Mouse (Mus musculus) liver, embryonic 12.5 days (tissue): Measurements from ENCODE around the gene Top3b. TPM values are rescaled to one million over a fixed set of nuclear protein-coding genes. Genes with fewer than 3 reads are reported as not detected.
A peak's percentile ranks its signal among the peaks of the same experiment; 100 is the strongest.
"Not testable (repeated sequence)": the region's sequence is repeated elsewhere in the genome, so short reads cannot be mapped to it uniquely, and the experiment has no call there.

Experiments used
- ATAC-seq: fragments of 200-750 bp; cut with Nextera tagmentation; 2 replicates; pipeline ENCODE4 v1.8.0; 2017; ENCODE audit warnings: moderate number of reproducible peaks, mild to moderate bottlenecking, moderate library complexity
- H3K27ac ChIP-seq: fragments of 300-500 bp; sonication (generic); 2 replicates; pipeline ENCODE4 v1.5.1; 2016; ENCODE audit warnings: mild to moderate bottlenecking
- H3K27me3 ChIP-seq: fragments of 300-500 bp; sonication (generic); replicated peaks from 2 replicates; pipeline ENCODE4 v1.6.1; 2016; ENCODE audit warnings: mild to moderate bottlenecking, moderate library complexity
- H3K36me3 ChIP-seq: fragments of 300-500 bp; sonication (generic); 2 replicates; pipeline ENCODE4 v1.6.1; 2016; ENCODE audit warnings: mild to moderate bottlenecking, moderate library complexity
- H3K4me1 ChIP-seq: fragments of 300-500 bp; sonication (generic); 2 replicates; pipeline ENCODE4 v1.6.1; 2016
- H3K4me2 ChIP-seq: fragments of 300-500 bp; sonication (generic); 2 replicates; pipeline ENCODE4 v1.6.1; 2016; ENCODE audit warnings: mild to moderate bottlenecking, moderate library complexity
- H3K4me3 ChIP-seq: fragments of 300-500 bp; sonication (generic); 2 replicates; pipeline ENCODE4 v1.5.1; 2016; ENCODE audit warnings: mild to moderate bottlenecking, moderate library complexity
- H3K9ac ChIP-seq: fragments of 300-500 bp; sonication (generic); 2 replicates; pipeline ENCODE4 v1.6.1; 2016; ENCODE audit warnings: mild to moderate bottlenecking, moderate library complexity
- H3K9me3 ChIP-seq: fragments of 300-500 bp; sonication (generic); replicated peaks from 2 replicates; pipeline ENCODE4 v1.6.1; 2016; ENCODE audit warnings: mild to moderate bottlenecking, moderate library complexity
- WGBS: fragments of 180-500 bp; shearing (Covaris S2); methylation state at CpG from one replicate; pipeline ENCODE4 v1.1.7; 2016; ENCODE audit not compliant: insufficient replicate concordance; 5-methylcytosine and 5-hydroxymethylcytosine counted together
- polyA plus RNA-seq: library from polyadenylated mRNA; unstranded; fragments of >200 nt; fragmentation: Nextera tagmentation; extraction: Ambion mirVana; gene quantifications from 2 replicates; pipeline ENCODE4 v1.2.1, GENCODE M21; 2016

Top3b gene
- 40.8 and 42.2 TPM in 2 replicates for polyA plus RNA-seq

DNA sequence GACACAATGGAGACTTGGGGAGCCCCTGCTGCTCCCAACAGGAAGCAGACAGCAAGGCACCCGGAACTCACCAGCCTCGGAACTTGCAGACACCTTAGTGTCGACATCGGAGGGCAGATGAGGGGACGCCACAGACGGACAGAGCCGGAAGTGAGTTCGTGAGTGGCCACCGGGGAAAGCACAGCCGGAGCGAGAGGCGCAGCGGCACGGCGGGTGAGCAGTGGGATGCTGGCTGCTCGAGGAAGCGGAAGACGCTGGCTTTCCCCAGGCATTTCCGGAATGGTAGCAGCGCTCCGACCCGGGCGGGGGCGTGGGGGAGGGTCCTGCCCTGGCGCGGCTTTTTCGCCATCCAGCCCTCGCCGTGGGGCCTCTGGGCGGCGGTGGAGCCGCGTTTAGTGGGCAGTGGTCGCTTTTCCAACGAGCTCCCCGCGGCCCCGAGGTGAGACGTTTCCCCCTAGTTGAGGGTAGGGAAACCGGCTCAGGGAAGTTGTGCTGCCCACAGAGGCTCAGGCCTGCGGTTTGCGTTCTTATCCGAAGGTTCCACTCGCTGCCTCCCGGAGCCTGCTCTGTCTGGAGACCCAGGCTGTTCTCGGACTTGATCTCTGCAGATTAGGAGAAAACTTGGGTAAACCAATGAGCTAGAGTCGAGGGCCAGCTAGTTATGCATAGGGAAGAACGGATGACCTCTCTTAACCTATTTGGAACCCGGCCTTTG, at the start of gene Top3b, which contains the start of gene Vpreb1:
Top3b (plus strand) TSS at position 120 of the 715 bp plus-strand sequence.
Vpreb1 (minus strand) TSS at position 227 of the 715 bp plus-strand sequence.
- peak within 1 kb of the TSS; percentile 79 for H3K4me2 ChIP-seq
- under 1% methylated on average over 49 of the region's 49 CpGs for WGBS
- ATAC-seq = peak; percentile 93

DNA sequence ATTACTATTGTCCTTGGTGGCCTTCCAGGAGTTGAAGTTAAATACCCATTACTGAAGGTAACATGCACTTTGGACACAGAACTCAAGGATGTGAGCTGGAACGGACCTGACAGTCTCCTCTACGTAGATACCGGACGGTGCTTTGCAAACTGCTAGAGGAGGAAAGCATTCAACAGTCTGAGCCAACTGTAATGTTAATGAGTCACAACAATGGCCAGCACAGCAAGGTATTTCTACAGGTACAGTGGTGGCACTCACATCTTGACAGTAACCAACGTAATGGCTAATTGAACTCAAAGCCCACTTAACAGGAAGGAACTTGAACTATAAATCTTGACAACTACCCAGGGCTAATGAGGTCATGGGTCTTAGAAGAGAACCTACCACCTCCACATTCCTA, 45.1 kb upstream of the Top3b start:
- no peaks in the 10 kb centered on the region for H3K36me3 ChIP-seq
- ATAC-seq = no peak
- H3K9ac ChIP-seq = no peak overlapping the region
- H3K4me3 ChIP-seq = no peak overlapping the region
- H3K9me3 ChIP-seq = no peaks in the 10 kb centered on the region
- no peak overlapping the region for H3K4me2 ChIP-seq
- WGBS = 47% methylated on average over 5 of the region's 5 CpGs
- H3K27me3 ChIP-seq = no peaks in the 10 kb centered on the region
- H3K27ac ChIP-seq = no peak overlapping the region
- peaks cover 11% of the 10 kb centered on the region for H3K4me1 ChIP-seq

More for the DNA sequence above, at the start of gene Top3b, which contains the start of gene Vpreb1:
- Histone ChIP-seq H3K27me3 (no peaks in the 10 kb centered on the region), H3K36me3 (peaks cover 14% of the 10 kb centered on the region), H3K4me3 (peak within 1 kb of the TSS; percentile 93), H3K27ac (peak within 1 kb of the TSS; percentile 92), H3K9ac (peak within 1 kb of the TSS; percentile 91), H3K9me3 (no peaks in the 10 kb centered on the region), H3K4me1 (peaks cover 28% of the 10 kb centered on the region)

DNA sequence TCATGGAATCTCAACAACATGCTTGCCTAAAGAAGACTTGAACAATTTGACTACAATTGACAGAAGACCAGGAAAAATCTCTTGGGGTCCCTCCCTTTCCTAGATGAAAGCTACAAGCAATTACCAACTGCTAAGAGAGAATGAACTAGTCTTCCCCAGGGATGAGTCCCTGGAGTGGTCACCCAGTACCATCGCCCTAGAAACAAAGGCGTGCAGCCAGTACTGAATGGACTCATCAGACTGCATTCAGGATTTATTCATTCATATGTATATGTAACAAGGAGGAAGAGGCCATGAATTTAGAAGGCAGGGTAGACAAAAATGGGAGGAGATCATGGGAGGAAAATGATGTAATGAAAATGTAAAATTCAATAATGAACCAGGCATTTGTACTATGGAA, 44.3 kb upstream of the Top3b start:
- no peaks in the 10 kb centered on the region for H3K36me3 ChIP-seq
- peaks cover 11% of the 10 kb centered on the region for H3K4me1 ChIP-seq
- no peak overlapping the region for H3K27ac ChIP-seq
- no peak overlapping the region for H3K9ac ChIP-seq
- no peak for ATAC-seq
- H3K4me2 ChIP-seq = no peak overlapping the region
- no peak overlapping the region for H3K4me3 ChIP-seq
- no peaks in the 10 kb centered on the region for H3K9me3 ChIP-seq
- WGBS = 89% methylated on average over 2 of the region's 2 CpGs
- H3K27me3 ChIP-seq = no peaks in the 10 kb centered on the region

DNA sequence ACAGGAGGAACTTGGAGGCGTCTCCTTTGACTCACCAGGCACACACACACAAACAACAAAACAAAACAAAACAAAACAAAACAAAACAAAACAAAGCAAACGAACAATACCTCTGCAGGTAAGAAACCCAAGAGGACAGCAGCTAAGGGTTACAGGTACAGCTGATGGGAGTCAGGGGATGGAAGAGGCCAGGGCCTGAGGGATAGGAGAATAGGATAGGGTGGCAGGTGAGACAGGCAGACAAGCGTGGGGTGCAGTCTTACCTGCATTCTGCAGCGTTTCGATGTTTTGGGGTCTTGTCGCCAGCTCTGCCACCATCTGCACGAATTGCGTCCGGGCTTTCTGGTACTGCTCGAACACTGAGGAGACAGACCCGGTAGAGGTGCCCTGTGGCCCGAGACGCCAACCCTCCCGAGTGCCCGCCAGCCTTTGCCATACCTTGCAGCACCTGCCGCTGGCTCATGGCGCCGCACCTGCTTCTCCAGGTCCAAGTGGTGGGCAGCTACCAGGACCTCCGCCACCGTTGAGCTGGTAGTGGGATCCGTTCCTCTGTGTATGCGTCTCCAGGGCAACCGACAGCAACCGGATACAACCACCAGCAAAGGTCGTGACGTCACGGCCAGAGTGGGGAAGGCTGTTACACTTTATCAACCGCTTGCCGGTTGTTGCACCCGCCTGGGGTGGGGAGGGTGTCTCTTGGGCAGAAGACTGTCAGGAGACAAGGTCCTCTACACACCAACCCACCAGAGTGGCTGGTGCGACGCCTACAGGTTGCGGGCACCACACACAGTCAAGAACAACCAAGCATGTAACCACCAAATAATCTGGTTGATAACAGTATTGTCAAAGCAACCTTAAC, 41.5 kb upstream of the Top3b start, which contains the start of gene Spag6l:
Spag6l (minus strand) TSS at position 700 of the 859 bp plus-strand sequence.
- 8% methylated on average over 33 of the region's 33 CpGs for WGBS
- peak within 1 kb of the TSS; percentile 84 for H3K4me2 ChIP-seq
- no peaks in the 10 kb centered on the region for H3K27me3 ChIP-seq
- no peaks in the 10 kb centered on the region for H3K9me3 ChIP-seq
- no peaks in the 10 kb centered on the region for H3K36me3 ChIP-seq
- peak within 1 kb of the TSS; percentile 55 for H3K4me3 ChIP-seq
- peak; percentile 83 for ATAC-seq
- no peak within 1 kb of the TSS for H3K27ac ChIP-seq
- peaks cover 11% of the 10 kb centered on the region for H3K4me1 ChIP-seq
- H3K9ac ChIP-seq = peak within 1 kb of the TSS; percentile 49

DNA sequence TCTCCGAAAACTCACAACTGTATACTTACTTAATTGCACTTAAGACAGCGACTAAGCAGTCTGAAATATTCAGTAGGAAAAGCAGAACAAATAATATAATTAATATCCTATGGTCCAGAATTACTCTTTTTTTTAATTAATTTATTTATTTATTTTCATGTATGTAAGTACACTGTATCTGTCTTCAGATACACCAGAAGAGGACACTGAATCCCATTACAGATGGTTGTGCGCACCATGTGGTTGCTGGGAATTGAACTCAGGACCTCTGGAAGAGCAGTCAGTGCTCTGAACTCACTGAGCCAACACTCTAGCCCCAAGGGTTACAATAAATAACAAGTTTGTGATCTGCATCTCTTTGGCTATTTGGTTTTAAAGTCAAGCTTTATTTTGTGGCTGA, 40.9 kb upstream of the Top3b start:
- peaks cover 11% of the 10 kb centered on the region for H3K4me1 ChIP-seq
- H3K36me3 ChIP-seq = no peaks in the 10 kb centered on the region
- peak overlapping the region; percentile 84 for H3K4me2 ChIP-seq
- H3K9ac ChIP-seq = no peak overlapping the region
- H3K27me3 ChIP-seq = no peaks in the 10 kb centered on the region
- 75% methylated on average over 3 of the region's 3 CpGs for WGBS
- no peak overlapping the region for H3K4me3 ChIP-seq
- ATAC-seq = no peak
- no peaks in the 10 kb centered on the region for H3K9me3 ChIP-seq
- no peak overlapping the region for H3K27ac ChIP-seq

DNA sequence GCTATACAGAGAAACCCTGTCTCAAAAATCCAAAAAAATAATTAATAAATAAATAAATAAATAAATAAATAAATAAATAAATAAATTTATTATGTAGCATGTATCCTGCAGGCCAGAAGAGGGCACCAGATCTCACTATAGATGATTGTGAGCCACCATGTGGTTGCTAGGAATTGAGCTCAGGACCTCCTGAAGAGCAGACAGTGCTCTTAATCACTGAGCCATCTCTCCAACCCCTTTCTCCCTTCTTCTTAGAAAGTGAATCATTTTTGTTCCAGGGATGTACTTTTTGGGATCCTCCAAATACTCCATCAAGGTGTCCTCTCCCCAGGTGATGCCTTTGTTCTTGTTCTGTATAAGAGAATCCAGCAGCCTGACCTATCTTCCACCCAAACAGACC, 21.3 kb upstream of the Top3b start:
- H3K27me3 ChIP-seq = no peaks in the 10 kb centered on the region
- H3K4me2 ChIP-seq = no peak overlapping the region
- H3K36me3 ChIP-seq = no peaks in the 10 kb centered on the region
- H3K9ac ChIP-seq = no peak overlapping the region
- ATAC-seq = no peak
- H3K4me3 ChIP-seq = no peak overlapping the region
- peaks cover 8% of the 10 kb centered on the region for H3K4me1 ChIP-seq
- no peaks in the 10 kb centered on the region for H3K9me3 ChIP-seq
- H3K27ac ChIP-seq = no peak overlapping the region

DNA sequence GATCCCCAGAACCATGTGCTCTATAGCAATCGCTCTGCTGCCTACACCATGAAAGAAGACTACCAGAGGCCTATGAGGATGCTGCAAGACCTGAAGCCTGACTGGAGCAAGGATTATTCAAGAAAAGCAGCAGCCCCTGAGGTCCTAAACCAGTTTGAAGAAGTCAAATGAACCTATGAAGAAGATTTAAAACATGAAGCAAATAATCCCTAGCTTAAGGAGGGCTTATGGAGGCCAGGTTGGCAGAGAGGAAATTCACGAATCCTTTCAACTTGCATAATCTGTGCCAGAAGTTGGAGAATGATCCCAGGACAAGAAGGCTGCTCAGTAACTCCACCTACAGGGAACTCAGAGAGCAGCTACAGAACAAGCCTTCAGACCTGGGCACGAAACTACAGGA, 18.1 kb upstream of the Top3b start:
- ATAC-seq = no peak
- no peaks in the 10 kb centered on the region for H3K36me3 ChIP-seq
- no peak overlapping the region for H3K4me2 ChIP-seq
- 71% methylated on average over 3 of the region's 3 CpGs for WGBS
- H3K27me3 ChIP-seq = no peaks in the 10 kb centered on the region
- no peak overlapping the region for H3K9ac ChIP-seq
- no peaks in the 10 kb centered on the region for H3K4me1 ChIP-seq
- no peaks in the 10 kb centered on the region for H3K9me3 ChIP-seq
- no peak overlapping the region for H3K27ac ChIP-seq
- H3K4me3 ChIP-seq = no peak overlapping the region

DNA sequence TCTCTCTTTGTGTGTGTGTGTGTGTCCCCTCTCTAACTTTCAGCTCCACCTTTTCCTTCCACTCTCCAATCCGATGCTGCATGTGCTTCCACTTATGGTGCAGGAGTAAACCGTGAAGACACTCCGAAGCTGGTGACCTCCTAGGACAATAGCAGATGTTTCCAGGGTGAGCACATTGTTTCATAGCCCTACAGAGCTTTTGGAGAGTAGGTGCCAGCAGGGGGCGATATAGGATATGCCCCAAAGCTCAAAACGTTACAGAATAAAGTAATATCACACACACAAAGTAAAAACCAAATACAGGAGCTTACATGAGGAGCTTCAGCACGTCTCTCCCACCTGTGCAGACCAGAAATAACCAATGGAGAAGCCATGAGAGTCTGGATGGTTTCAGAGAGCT, 15.7 kb upstream of the Top3b start:
- Histone ChIP-seq H3K9me3 (no peaks in the 10 kb centered on the region), H3K36me3 (no peaks in the 10 kb centered on the region), H3K4me2 (no peak overlapping the region), H3K27ac (no peak overlapping the region), H3K4me3 (no peak overlapping the region), H3K27me3 (no peaks in the 10 kb centered on the region), H3K9ac (no peak overlapping the region), H3K4me1 (no peaks in the 10 kb centered on the region)
- 12% methylated on average over 6 of the region's 6 CpGs for WGBS
- no peak for ATAC-seq

DNA sequence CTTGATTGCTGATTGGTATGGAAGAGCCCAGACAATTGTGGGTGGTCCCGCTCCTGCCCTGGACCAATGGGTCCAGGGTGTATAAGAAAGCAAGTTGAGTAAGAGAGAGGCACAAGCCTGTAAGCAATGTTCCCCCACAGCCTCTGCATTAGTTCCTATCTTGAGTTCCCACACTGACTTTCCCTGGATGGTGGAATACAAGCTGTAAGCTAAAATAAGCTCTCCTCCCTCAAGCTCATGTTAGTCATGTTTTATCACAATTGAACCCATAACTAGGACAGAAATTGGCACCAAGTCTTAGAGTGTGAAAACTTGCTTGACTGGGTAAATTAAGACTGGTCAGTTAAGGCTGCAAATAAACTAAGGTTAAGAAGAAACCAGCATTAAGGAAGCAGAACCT, 15.0 kb upstream of the Top3b start:
- WGBS = 73% methylated on average over 1 of the region's 1 CpGs
- H3K27me3 ChIP-seq = no peaks in the 10 kb centered on the region
- H3K9me3 ChIP-seq = no peaks in the 10 kb centered on the region
- no peaks in the 10 kb centered on the region for H3K4me1 ChIP-seq
- H3K36me3 ChIP-seq = no peaks in the 10 kb centered on the region
- no peak overlapping the region for H3K4me2 ChIP-seq
- H3K9ac ChIP-seq = no peak overlapping the region
- H3K4me3 ChIP-seq = no peak overlapping the region
- no peak for ATAC-seq
- no peak overlapping the region for H3K27ac ChIP-seq

DNA sequence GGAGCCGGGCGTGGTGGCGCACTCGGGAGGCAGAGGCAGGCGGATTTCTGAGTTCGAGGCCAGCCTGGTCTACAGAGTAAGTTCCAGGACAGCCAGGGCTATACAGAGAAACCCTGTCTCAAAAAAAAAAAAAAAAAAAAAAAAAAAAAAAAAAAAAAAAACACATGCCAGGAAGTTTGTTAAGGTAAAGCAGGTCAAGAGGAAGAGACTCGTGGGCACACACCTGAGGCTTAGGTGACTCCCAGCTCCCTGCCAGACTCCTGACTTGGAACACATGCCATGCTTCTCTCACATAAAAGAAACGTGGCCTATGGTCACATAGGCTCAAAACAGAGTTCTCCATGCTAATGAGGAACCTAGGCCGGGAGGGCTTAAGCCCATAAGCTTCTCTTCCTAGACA, 14.5 kb upstream of the Top3b start:
- not testable (repeated sequence) for H3K27ac ChIP-seq, H3K36me3 ChIP-seq, H3K27me3 ChIP-seq, H3K4me2 ChIP-seq, ATAC-seq, H3K4me3 ChIP-seq, H3K4me1 ChIP-seq, H3K9me3 ChIP-seq, H3K9ac ChIP-seq
- 67% methylated on average over 9 of the region's 9 CpGs for WGBS

DNA sequence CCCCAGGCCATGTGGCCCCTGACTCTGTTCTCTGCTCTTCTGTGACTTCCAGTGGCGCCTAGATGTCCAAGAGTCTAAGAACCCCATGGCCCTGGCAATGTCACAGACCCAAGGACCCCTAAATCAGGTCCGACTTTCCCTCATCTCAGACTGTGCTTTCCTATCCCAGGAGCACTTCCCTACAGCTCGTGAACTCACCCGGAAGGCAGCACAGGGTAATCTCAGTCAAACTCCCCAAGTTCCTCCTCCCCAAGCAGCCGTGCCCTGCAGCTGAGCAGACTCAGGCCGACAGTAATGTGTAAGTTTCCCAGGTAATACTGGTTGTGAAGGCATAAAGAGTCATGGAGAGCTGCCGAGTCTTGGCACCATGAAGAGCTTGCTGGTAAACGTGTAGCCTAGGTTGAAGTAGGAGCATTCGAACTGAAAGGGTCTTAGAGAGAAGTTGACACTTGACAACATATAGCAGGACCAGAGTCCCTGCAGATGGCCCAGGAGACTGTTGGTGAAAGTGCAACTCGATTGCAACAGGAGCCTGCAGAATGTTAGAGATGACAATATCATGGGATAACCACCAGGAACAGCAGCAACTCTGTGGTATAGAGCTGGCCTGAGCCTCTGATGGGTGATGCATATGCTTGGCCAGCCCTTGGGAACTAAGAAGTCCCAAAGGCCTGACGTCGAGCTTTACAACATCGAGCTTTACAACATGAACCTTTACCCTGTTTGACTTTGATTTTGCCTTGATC, 13.6 kb upstream of the Top3b start:
- H3K27me3 ChIP-seq = no peaks in the 10 kb centered on the region
- H3K4me3 ChIP-seq = no peak overlapping the region
- no peak overlapping the region for H3K27ac ChIP-seq
- no peaks in the 10 kb centered on the region for H3K36me3 ChIP-seq
- ATAC-seq = no peak
- no peak overlapping the region for H3K9ac ChIP-seq
- H3K4me2 ChIP-seq = no peak overlapping the region
- WGBS = 53% methylated on average over 13 of the region's 13 CpGs
- H3K4me1 ChIP-seq = no peaks in the 10 kb centered on the region
- no peaks in the 10 kb centered on the region for H3K9me3 ChIP-seq

DNA sequence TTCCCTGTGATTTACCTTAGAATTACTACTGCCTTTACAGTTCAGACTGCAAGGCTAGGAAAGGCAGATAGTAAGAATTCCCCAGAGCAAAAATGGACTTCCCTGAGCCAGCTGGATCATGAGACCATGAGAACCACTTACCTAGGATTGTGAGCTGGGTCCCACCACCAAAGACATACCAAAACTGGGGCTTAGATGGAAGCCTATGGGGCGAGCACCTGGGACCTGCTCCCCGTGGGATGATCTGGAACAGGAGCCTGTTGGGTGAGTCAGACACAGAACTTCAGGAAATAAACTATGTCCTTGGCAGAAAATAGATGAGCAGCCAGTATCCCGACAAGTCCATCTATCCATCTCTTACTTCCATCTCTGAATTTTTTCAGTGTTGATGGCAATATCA, 8.2 kb upstream of the Top3b start:
- 59% methylated on average over 3 of the region's 3 CpGs for WGBS

More for the DNA sequence above, 8.2 kb upstream of the Top3b start:
- 0 out of 2 replicates have a peak, but pooled peaks cover 7% of the 10 kb centered on the region for H3K4me1 ChIP-seq
- no peak overlapping the region for H3K9ac ChIP-seq
- no peak overlapping the region for H3K27ac ChIP-seq
- H3K9me3 ChIP-seq = no peaks in the 10 kb centered on the region
- H3K36me3 ChIP-seq = no peaks in the 10 kb centered on the region
- no peaks in the 10 kb centered on the region for H3K27me3 ChIP-seq
- H3K4me3 ChIP-seq = no peak overlapping the region
- no peak for ATAC-seq
- no peak overlapping the region for H3K4me2 ChIP-seq
